In genomic region chr13:54983614-54984013, GRCm38 (mm10) we compare ENCODE assay signal across 16 mouse cellular contexts. TPM values are rescaled to one million over a fixed set of nuclear protein-coding genes. Genes with fewer than 3 reads are reported as not detected.
DNase-seq lines count a peak whose midpoint lies in the region; ATAC-seq and TF ChIP-seq lines count a peak whose summit lies in the region.
"Had no signal": no experiment of that assay in that cellular context is flagged by ENCODE, and none has a peak within 500 bp of the region (broad histone marks: within the 10 kb centered on the region; RNA-seq: fewer than 3 reads in every experiment).

No protein-coding gene starts in this region.

- ATAC-seq in limb, embryonic 11.5 days (ENCODE audit: insufficient number of reproducible peaks, low FRiP score, low TSS enrichment, low read depth) = no peak
- ATAC-seq in embryonic facial prominence, embryonic 11.5 days (replicated peaks; ENCODE audit: insufficient number of reproducible peaks, low FRiP score, low TSS enrichment, low read depth) = no peak
- ATAC-seq: forebrain, embryonic 15.5 days had no signal

- no peak overlapping the region for H3K4me2 ChIP-seq in limb, embryonic 11.5 days (ENCODE audit: low read depth, severe bottlenecking)
- no peak overlapping the region for H3K4me2 ChIP-seq in embryonic facial prominence, embryonic 11.5 days (ENCODE audit: low read depth, low read length)
- H3K4me2 ChIP-seq: embryonic facial prominence, embryonic 12.5 days; forebrain, embryonic 15.5 days; limb, embryonic 15.5 days; neural tube, embryonic 15.5 days had no signal

- no peak for TF ChIP-seq POLR2A in ES-Bruce4 (IDR thresholded peaks at IDR 0.05; ENCODE audit: insufficient read depth, low read length)

- H3K9me3 ChIP-seq in limb, embryonic 11.5 days (ENCODE audit: control insufficient read depth, low read length) = no peaks in the 10 kb centered on the region
- no peaks in the 10 kb centered on the region for H3K9me3 ChIP-seq in limb, embryonic 10.5 days (replicated peaks)
- H3K9me3 ChIP-seq in ES-Bruce4 (replicated peaks; ENCODE audit: control insufficient read depth, insufficient read depth, low read length, poor library complexity, severe bottlenecking) = no peaks in the 10 kb centered on the region
- no peaks in the 10 kb centered on the region for H3K9me3 ChIP-seq in embryonic facial prominence, embryonic 11.5 days (replicated peaks; ENCODE audit: control insufficient read depth, low read length)
- H3K9me3 ChIP-seq: embryonic facial prominence, embryonic 12.5 days; forebrain, embryonic 15.5 days; hindbrain, embryonic 10.5 days; limb, embryonic 15.5 days; megakaryocyte, embryonic 14.5 days; neural tube, embryonic 15.5 days had no signal

- no peak overlapping the region for H3K9ac ChIP-seq in limb, embryonic 11.5 days (ENCODE audit: low read length)
- no peak overlapping the region for H3K9ac ChIP-seq in ES-Bruce4 (ENCODE audit: low read depth, poor library complexity, severe bottlenecking)
- no peak overlapping the region for H3K9ac ChIP-seq in embryonic facial prominence, embryonic 11.5 days (replicated peaks; ENCODE audit: low read length)
- H3K9ac ChIP-seq: embryonic facial prominence, embryonic 12.5 days; forebrain, embryonic 15.5 days; limb, embryonic 15.5 days; neural tube, embryonic 15.5 days had no signal

- WGBS in limb, embryonic 11.5 days = 48% methylated on average over 2 of the region's 2 CpGs
- WGBS in limb, embryonic 10.5 days = 69% methylated on average over 2 of the region's 2 CpGs
- WGBS in embryonic facial prominence, embryonic 11.5 days = 66% methylated on average over 2 of the region's 2 CpGs

- no peaks in the 10 kb centered on the region for H3K4me1 ChIP-seq in limb, embryonic 11.5 days (ENCODE audit: control insufficient read depth, insufficient read depth, low read length)
- peaks cover 33% of the 10 kb centered on the region for H3K4me1 ChIP-seq in limb, embryonic 10.5 days
- H3K4me1 ChIP-seq in ES-Bruce4 (ENCODE audit: control insufficient read depth, insufficient read depth, low read length) = no peaks in the 10 kb centered on the region
- H3K4me1 ChIP-seq in embryonic facial prominence, embryonic 11.5 days (ENCODE audit: control insufficient read depth, insufficient read depth, low read length) = no peaks in the 10 kb centered on the region; the same call in 1 of the 2 replicates

- H3K27me3 ChIP-seq in limb, embryonic 11.5 days (ENCODE audit: control insufficient read depth, insufficient read depth, low read length) = no peaks in the 10 kb centered on the region
- H3K27me3 ChIP-seq in limb, embryonic 10.5 days (ENCODE audit: low read depth, poor library complexity, severe bottlenecking) = peaks cover 19% of the 10 kb centered on the region
- H3K27me3 ChIP-seq in ES-Bruce4 (ENCODE audit: control insufficient read depth, insufficient read depth, low read length, poor library complexity, severe bottlenecking) = no peaks in the 10 kb centered on the region
- no peaks in the 10 kb centered on the region; the same call in 1 of the 2 replicates for H3K27me3 ChIP-seq in embryonic facial prominence, embryonic 11.5 days (ENCODE audit: control insufficient read depth, insufficient read depth, low read length)
- H3K27me3 ChIP-seq: embryonic facial prominence, embryonic 12.5 days had no signal

- DNase-seq in embryo, embryonic 10 days (ENCODE audit: low spot score) = peak; percentile 61
- DNase-seq in embryo, embryonic 9.5 days (ENCODE audit: extremely low spot score) = no peak
- DNase-seq in limb, embryonic 11.5 days (ENCODE audit: low spot score) = peak; percentile 36
- no peak for DNase-seq in limb, embryonic 10.5 days (ENCODE audit: low spot score)
- peak; percentile 25 for DNase-seq in embryonic facial prominence, embryonic 11.5 days (ENCODE audit: low spot score)
- no peak for DNase-seq in heart, adult 11 months
- DNase-seq in urinary bladder, postnatal 36 days (ENCODE audit: low spot score in 2 of 2) = no peak
- DNase-seq: heart, adult 18-20 months; kidney, adult 9 months had no signal

- no peak overlapping the region for H3K4me3 ChIP-seq in limb, embryonic 11.5 days (ENCODE audit: low read depth, low read length)
- H3K4me3 ChIP-seq in limb, embryonic 10.5 days = no peak overlapping the region
- H3K4me3 ChIP-seq in ES-Bruce4 (ENCODE audit: low read depth, low read length) = no peak overlapping the region
- H3K4me3 ChIP-seq in embryonic facial prominence, embryonic 11.5 days (ENCODE audit: low read depth, low read length) = no peak overlapping the region
- H3K4me3 ChIP-seq: embryonic facial prominence, embryonic 12.5 days; forebrain, embryonic 15.5 days; hindbrain, embryonic 10.5 days; limb, embryonic 15.5 days; megakaryocyte, embryonic 14.5 days; neural tube, embryonic 15.5 days had no signal

- H3K27ac ChIP-seq in limb, embryonic 11.5 days (replicated peaks; ENCODE audit: low read depth, low read length) = no peak overlapping the region
- H3K27ac ChIP-seq in limb, embryonic 10.5 days = no peak overlapping the region
- H3K27ac ChIP-seq in ES-Bruce4 (ENCODE audit: insufficient read depth, low read length) = no peak overlapping the region
- no peak overlapping the region for H3K27ac ChIP-seq in embryonic facial prominence, embryonic 11.5 days (replicated peaks; ENCODE audit: low read depth, low read length)
- H3K27ac ChIP-seq: embryonic facial prominence, embryonic 12.5 days; forebrain, embryonic 15.5 days; hindbrain, embryonic 10.5 days; limb, embryonic 15.5 days; neural tube, embryonic 15.5 days had no signal

- TF ChIP-seq CTCF in ES-Bruce4 (IDR thresholded peaks at IDR 0.05; ENCODE audit: low read depth, low read length) = peak; percentile 77

- no peak for TF ChIP-seq EP300 in ES-Bruce4 (IDR thresholded peaks at IDR 0.05; ENCODE audit: insufficient read depth, low read depth, low read length)

- H3K36me3 ChIP-seq in limb, embryonic 11.5 days (ENCODE audit: control insufficient read depth, insufficient read depth, low read length) = no peaks in the 10 kb centered on the region
- no peaks in the 10 kb centered on the region for H3K36me3 ChIP-seq in limb, embryonic 10.5 days
- no peaks in the 10 kb centered on the region for H3K36me3 ChIP-seq in ES-Bruce4 (ENCODE audit: control insufficient read depth, insufficient read depth, low read length, poor library complexity, severe bottlenecking)
- H3K36me3 ChIP-seq in embryonic facial prominence, embryonic 11.5 days (replicated peaks; ENCODE audit: control insufficient read depth, insufficient read depth, low read depth, low read length) = no peaks in the 10 kb centered on the region
- H3K36me3 ChIP-seq: embryonic facial prominence, embryonic 12.5 days; forebrain, embryonic 15.5 days; hindbrain, embryonic 10.5 days; limb, embryonic 15.5 days; neural tube, embryonic 15.5 days had no signal

RNA-seq across cellular contexts. Expression of gene Unc5a, which starts 34.4 kb away (rescaled TPM):
- 0.71 and 0.79 TPM in 2 replicates for polyA plus RNA-seq in limb, embryonic 11.5 days (2014; fragmentation: Nextera tagmentation; extraction: Ambion mirVana)
- 1.3 and 1.6 TPM in 2 replicates for polyA plus RNA-seq in limb, embryonic 10.5 days (2016; fragmentation: Nextera tagmentation; extraction: Ambion mirVana)
- polyA plus RNA-seq in ES-Bruce4 (2011; ENCODE audit: insufficient read depth, insufficient read length, low read depth, missing spikeins) = 0.66 and 2.8 TPM in 2 replicates
- polyA plus RNA-seq in embryonic facial prominence, embryonic 11.5 days (2014; fragmentation: Nextera tagmentation; extraction: Ambion mirVana) = 1.0 and 1.5 TPM in 2 replicates

RNA-seq across cellular contexts. Expression of gene Hk3, which starts 37.6 kb away (rescaled TPM):
- 0.51 and 0.65 TPM in 2 replicates for polyA plus RNA-seq in limb, embryonic 11.5 days (2014; fragmentation: Nextera tagmentation; extraction: Ambion mirVana)
- polyA plus RNA-seq in limb, embryonic 10.5 days (2016; fragmentation: Nextera tagmentation; extraction: Ambion mirVana) = 0.33 and 0.53 TPM in 2 replicates
- not detected in 2 replicates for polyA plus RNA-seq in ES-Bruce4 (2011; ENCODE audit: insufficient read depth, insufficient read length, low read depth, missing spikeins)
- polyA plus RNA-seq in embryonic facial prominence, embryonic 11.5 days (2014; fragmentation: Nextera tagmentation; extraction: Ambion mirVana) = 0.22 and 0.47 TPM in 2 replicates

Comparison
In these comparisons a context has a peak if more than half of its experiments do, and no peak if none do; other contexts are left out.
1. DNase-seq: peak in embryo, embryonic 10 days (single experiment), limb, embryonic 11.5 days (single experiment) and embryonic facial prominence, embryonic 11.5 days (single experiment); none in embryo, embryonic 9.5 days (single experiment), limb, embryonic 10.5 days (single experiment), heart, adult 11 months (single experiment) and urinary bladder, postnatal 36 days (0 of 2).